ENCODE assay signal across 19 mouse cellular contexts in the genomic region with DNA sequence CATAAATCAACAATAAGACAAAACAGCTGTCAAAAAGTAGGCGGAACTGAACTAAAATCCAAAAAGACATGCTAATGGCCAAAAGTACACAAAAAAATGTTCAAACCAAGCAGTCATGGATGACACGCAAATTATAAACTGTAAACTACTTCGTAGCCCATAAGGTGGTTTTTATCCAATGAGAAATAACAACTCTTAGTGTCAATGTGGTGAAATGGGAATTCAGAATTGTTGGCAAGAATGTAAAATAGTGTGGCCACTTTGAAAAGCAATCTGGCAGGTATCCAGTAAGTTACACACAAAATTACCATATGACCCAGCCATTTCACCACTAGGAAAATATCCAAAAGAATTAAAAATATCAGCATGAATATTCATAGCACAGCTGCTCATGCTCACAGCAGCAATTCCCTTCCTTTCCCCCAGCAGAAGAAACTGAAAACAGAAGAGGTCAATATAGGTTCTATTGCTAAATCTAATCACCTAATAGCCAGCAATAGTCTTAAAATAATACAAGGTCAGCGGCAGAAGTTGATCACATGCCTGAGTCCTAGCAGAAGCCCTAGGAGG. TPM values are rescaled to one million over a fixed set of nuclear protein-coding genes. Genes with fewer than 3 reads are reported as not detected.
"Had no signal": no experiment of that assay in that cellular context is flagged by ENCODE, and none has a peak within 500 bp of the region (broad histone marks: within the 10 kb centered on the region; RNA-seq: fewer than 3 reads in every experiment).

No protein-coding gene starts in this region.

- H3K4me3 ChIP-seq: limb, embryonic 12.5 days; limb, embryonic 15.5 days; midbrain, embryonic 12.5 days had no signal

- ATAC-seq: liver, postnatal 0 days; lung, postnatal 0 days; midbrain, embryonic 16.5 days had no signal

- H3K4me2 ChIP-seq: limb, embryonic 12.5 days; limb, embryonic 15.5 days; liver, embryonic 11.5 days; lung, embryonic 14.5 days; midbrain, embryonic 12.5 days had no signal

- H3K9ac ChIP-seq: limb, embryonic 12.5 days; limb, embryonic 15.5 days; liver, embryonic 14.5 days; liver, postnatal 0 days; lung, embryonic 14.5 days; midbrain, embryonic 12.5 days had no signal

- H3K27ac ChIP-seq: limb, embryonic 12.5 days; limb, embryonic 15.5 days; liver, embryonic 14.5 days; macrophage; midbrain, embryonic 12.5 days had no signal

- H3K4me1 ChIP-seq: limb, embryonic 12.5 days; limb, embryonic 15.5 days; midbrain, embryonic 12.5 days had no signal

- H3K36me3 ChIP-seq: limb, embryonic 12.5 days; limb, embryonic 15.5 days; midbrain, embryonic 12.5 days had no signal

- DNase-seq: kidney, postnatal 14 days; kidney, postnatal 4 days; left cerebral cortex, postnatal 4 days; liver, postnatal 0 days; lung, embryonic 14.5 days; thymus, adult 18-20 months; thymus, postnatal 36 days had no signal

- H3K27me3 ChIP-seq: limb, embryonic 12.5 days; limb, embryonic 15.5 days; midbrain, embryonic 12.5 days had no signal

- H3K9me3 ChIP-seq: limb, embryonic 12.5 days; limb, embryonic 15.5 days; midbrain, embryonic 12.5 days had no signal

RNA-seq across cellular contexts. Expression of a gene that starts 16.4 kb away (rescaled TPM):
- polyA plus RNA-seq: kidney, embryonic 16.5 days; liver, embryonic 14.5 days; liver, postnatal 0 days; lung, postnatal 0 days; macrophage; neural tube, embryonic 11.5 days; small intestine, adult 2 months; urinary bladder, adult 2 months had no signal
